Mouse (Mus musculus): ENCODE results near the gene Xlr5b.
"Not testable (repeated sequence)": the region's sequence is repeated elsewhere in the genome, so short reads cannot be mapped to it uniquely, and the experiment has no call there.

- TF ChIP-seq CTCF (IDR thresholded peaks at IDR 0.05); EP300 (IDR thresholded peaks at IDR 0.05; ENCODE audit: insufficient read depth, low read depth, low read length): not testable (repeated sequence)
Observed at GRCm38 (mm10) chrX:73122859-73123829, 25.5 kb upstream of the Xlr5b start.
